Mouse (Mus musculus): ENCODE data around the gene Tubd1. TPM values are rescaled to one million over a fixed set of nuclear protein-coding genes. Genes with fewer than 3 reads are reported as not detected.

The Tubd1 gene
- total RNA-seq, 2 experiments from 2014 or later: 6.1 to 7.4 TPM

DNA sequence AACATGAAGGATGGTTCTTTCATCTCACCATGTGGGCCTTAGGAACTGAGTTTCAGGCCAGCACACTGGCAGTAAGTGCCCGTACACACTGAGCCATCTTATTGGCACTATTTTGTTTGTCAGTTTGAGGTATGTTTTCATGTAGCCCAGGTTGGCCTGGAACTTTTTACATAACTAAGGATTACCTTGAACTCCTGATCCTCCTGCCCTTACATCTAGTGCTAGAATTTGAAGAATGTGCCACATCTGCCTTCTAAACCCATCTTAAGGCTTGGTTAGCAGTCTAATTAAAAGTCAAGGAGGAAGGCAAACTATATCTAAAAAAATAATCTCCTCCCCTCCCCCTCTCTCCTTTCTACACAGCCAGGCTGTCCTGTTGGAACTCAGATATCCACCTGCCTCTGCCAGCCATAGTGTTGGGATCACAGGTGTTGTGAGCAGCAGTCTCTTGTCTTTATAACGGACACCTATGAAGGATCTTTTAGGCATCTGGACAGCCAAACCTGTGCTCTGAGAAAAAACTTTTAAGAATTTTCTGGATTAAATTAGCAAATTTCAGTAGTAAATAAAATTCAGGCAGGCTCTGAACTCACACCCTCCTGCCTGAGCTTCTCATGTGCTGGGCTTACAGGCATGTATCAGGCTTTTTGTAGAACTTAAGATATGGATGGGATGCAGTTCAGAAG is 47.3 kb downstream of the Tubd1 start:
- DNase-seq (ENCODE audit: extremely low spot score in 1 of 2, low spot score in 2 of 2): no peak
- intact Hi-C loops (cut with DNase I): no loop called here

GRCm38 (mm10) chr11:86592993-86593392 is 48.2 kb downstream of the Tubd1 start:
- DNase-seq (ENCODE audit: extremely low spot score in 1 of 2, low spot score in 2 of 2): no peak
- intact Hi-C loops (cut with DNase I): no loop called here

DNA sequence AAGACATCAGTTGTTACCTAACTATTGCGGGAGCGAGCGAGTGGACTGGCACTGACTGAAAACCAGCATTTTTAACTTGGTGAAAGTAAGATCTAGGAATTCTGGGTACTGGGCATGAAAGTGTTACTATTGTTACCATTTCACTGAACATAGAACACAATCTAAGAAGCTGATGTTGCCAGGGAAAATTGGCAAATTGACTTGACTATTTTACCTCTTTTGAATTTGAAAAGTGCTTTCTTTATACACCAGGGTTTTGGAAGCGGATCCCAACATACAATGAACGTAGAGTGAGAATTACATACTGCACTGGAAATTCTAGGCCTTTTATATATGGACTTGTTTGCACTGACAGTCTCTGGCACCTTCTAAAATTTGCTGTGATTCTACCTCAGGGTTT is 48.7 kb downstream of the Tubd1 start:
- intact Hi-C loops (cut with DNase I): no loop called here
- DNase-seq (ENCODE audit: extremely low spot score in 1 of 2, low spot score in 2 of 2): no peak

DNA sequence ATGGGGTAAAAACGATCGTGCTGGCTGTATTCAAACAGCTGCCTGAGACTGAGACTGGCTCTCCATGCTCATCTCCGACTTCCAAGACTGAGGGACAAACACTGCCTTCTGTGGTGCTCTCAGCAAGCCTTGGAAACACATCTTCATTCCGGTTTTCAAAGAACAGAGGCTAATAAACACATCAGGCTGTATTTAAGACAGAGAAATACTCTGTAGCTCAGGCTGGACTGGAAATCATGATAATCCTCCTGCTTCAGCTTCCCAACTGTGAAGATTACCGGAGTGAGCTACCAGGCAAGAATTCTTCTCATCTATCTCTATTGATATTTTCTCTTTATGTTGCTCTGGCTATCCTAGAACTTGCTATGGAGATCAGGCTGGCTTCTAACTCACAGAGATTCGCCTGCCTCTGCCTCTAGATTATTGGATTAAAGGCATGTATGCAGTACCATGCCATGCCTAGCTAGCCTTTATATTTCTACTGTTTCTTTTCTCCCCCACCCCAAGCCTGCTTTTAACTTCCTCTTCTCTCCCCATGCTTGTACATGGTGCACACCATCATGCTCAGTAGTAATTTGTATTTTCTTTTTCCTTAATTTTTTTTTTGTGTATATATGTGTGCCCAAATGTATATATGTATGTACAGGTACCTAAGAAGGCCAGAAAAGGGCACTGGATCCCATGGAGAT is 49.5 kb downstream of the Tubd1 start:
- intact Hi-C loops (cut with DNase I): no loop called here
- DNase-seq (ENCODE audit: extremely low spot score in 1 of 2, low spot score in 2 of 2): no peak

- DNase-seq (ENCODE audit: extremely low spot score in 1 of 2, low spot score in 2 of 2): no peak
- intact Hi-C loops (cut with DNase I): no loop called here
These were observed 50.6 kb downstream of the Tubd1 start for GRCm38 (mm10) chr11:86595366-86595765.

- intact Hi-C loops (cut with DNase I): no loop called here
- DNase-seq (ENCODE audit: extremely low spot score in 1 of 2, low spot score in 2 of 2): no peak
These were observed 51.6 kb downstream of the Tubd1 start for GRCm38 (mm10) chr11:86596187-86596960.

DNA sequence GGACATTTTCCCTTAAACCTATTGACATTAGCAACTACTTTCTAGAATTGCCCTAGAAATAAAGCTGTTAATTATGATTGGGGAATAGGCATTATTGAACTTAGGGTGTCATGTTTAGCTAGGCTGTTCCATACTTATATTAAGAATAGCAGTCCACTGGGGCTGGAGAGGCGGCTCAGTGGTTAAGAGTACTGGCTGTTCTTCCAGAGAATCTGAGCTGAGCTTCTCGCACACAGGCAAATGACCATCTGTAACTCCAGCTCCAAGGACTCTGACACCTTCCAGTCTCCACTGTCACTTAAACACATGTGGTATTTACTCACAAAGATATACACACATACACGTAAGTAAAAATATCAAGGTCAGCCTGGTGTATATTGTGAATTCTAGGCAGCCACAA is 52.2 kb downstream of the Tubd1 start:
- no peak for DNase-seq (ENCODE audit: extremely low spot score in 1 of 2, low spot score in 2 of 2)
- intact Hi-C loops (cut with DNase I): no loop called here

DNA sequence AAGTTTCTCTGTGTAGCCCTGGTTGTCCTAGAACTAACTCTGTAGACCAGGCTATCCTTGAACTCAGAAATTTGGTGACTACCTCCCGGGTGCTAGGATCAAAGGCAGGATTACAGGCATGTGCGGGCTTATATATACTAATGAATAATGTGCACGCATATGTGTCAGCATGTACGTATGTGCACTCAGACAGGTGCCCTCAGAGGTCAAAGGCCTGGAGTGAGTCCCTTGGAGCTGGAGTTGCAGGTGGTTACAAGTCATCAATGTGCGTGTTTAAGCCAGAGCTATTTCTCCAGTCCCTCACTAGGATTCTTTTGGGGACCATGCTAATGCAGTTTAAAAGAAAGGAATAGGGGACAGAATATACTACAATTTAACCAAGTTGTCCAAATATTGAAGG is 53.4 kb downstream of the Tubd1 start:
- DNase-seq (ENCODE audit: extremely low spot score in 1 of 2, low spot score in 2 of 2): no peak
- intact Hi-C loops (cut with DNase I): no loop called here

DNA sequence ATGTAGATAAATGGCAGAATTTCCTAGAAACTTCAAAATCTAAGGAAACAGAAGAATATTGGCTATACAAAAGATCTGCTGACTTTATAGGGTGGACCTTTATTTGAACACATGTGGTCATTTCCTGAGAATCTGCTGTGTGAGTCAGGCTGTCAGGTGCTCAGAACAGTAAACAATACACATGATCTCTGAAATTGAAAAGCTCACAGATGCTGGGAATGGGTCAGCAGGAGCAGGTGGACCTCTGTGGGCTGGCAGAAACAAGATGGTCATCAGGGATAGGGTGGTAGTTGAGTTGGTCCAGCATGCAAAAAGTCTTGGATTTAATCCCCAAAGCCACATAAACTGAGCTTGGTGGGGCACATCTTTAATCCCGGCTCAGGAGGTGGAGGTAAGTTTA is 53.8 kb downstream of the Tubd1 start:
- DNase-seq (ENCODE audit: extremely low spot score in 1 of 2, low spot score in 2 of 2): no peak
- intact Hi-C loops (cut with DNase I): no loop called here

- intact Hi-C loops (cut with DNase I): no loop called here
- DNase-seq (ENCODE audit: extremely low spot score in 1 of 2, low spot score in 2 of 2): no peak
These were observed 54.8 kb downstream of the Tubd1 start for GRCm38 (mm10) chr11:86599378-86600208.

- intact Hi-C loops (cut with DNase I): no loop called here
- DNase-seq (ENCODE audit: extremely low spot score in 1 of 2, low spot score in 2 of 2): no peak
These were observed 55.4 kb downstream of the Tubd1 start for GRCm38 (mm10) chr11:86600209-86600557.

DNA sequence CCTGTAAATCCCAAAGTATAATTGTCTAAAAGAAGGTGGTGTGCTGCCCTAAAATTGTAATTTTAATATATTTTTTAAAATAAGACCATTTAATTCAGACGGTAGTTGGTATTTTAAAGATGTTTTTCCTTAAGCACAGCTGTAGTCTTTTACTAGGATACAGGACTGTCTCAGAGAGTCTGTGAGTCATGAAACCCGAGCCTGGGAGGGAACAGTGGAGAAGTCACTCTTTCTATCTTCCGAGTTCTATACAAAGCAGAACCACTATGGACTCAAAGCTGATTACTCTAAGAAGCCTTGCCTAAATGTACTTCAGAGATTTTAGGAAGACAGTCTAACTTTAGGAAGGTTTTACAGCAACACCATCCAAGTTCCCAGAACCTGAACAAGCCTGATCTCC is 57.3 kb downstream of the Tubd1 start:
- intact Hi-C loops (cut with DNase I): no loop called here
- no peak for DNase-seq (ENCODE audit: extremely low spot score in 1 of 2, low spot score in 2 of 2)

DNA sequence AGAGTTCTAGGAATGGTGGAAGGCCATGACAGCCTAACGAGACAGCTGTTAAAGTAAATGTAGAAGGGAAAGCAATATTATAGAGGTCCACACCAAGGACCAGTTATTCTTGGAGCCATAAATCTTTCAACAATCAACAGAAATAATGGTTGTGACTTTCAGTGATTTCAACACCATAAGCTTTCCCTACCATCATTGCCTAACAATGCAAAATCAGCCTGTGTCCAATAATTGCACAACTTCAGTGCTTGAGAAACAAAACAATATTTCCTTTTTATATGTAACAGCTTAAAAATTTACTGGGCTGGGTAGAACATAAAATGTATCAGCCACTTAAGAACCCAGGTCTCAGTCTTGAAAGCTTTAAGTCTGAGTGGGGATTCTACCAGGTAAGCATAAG is 58.9 kb downstream of the Tubd1 start:
- DNase-seq (ENCODE audit: extremely low spot score in 1 of 2, low spot score in 2 of 2): no peak
- intact Hi-C loops (cut with DNase I): no loop called here

DNA sequence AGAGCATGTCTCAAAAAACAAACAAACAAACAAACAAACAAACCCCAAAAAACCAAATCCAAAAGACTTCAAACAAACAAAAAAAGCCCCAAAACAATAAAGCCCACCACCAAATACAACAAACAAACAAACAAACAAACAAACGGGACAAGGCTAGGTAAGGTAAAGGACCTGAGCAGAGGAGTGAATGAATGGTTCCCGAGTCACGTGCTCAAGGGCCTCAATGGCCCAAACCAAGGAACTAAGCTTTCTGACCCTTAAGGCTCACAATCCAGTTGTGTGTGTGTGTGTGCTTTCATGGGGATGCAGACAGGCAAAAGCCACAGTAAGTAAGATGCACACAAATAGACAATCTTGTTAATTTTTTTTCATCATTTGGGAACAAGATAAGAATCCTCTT is 59.5 kb downstream of the Tubd1 start:
- no peak for DNase-seq (ENCODE audit: extremely low spot score in 1 of 2, low spot score in 2 of 2)
- intact Hi-C loops (cut with DNase I): no loop called here

DNA sequence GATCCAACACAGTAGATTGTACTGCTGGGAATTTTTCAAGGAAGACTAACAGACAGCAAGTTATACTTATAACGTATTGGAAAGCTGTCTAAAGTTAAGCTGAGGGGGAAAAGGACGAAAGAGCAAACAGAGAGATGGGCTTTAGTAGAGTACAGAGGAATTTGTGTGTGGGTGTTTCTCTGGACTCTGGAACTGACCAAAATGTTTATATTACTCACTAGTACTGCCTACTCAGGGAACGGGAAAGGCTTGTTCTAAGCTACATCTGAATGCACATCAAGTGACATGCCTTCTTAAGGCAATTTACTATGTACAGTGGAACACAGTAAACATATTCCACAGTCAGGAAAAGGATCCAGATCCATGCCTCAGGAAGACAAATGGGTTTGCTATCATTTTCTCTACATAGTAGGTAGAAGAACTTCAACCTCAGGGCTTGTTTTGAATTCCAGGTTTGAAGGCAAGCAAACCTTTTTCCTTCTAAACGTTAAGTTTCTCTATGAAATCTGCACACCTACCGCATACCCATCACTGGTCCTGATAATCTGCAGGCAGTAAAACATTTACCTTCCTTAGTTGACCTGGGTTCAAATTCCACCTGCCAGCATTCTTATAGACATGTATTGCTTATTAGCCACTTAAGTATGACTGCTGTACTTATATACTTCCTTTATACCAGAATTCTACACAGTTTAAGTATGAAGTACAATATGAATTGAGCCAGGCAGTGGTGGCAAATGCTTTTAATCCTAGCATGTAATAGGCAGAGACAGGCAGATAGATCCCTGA is 60.1 kb downstream of the Tubd1 start:
- intact Hi-C loops (cut with DNase I): no loop called here
- no peak for DNase-seq (ENCODE audit: extremely low spot score in 1 of 2, low spot score in 2 of 2)

DNA sequence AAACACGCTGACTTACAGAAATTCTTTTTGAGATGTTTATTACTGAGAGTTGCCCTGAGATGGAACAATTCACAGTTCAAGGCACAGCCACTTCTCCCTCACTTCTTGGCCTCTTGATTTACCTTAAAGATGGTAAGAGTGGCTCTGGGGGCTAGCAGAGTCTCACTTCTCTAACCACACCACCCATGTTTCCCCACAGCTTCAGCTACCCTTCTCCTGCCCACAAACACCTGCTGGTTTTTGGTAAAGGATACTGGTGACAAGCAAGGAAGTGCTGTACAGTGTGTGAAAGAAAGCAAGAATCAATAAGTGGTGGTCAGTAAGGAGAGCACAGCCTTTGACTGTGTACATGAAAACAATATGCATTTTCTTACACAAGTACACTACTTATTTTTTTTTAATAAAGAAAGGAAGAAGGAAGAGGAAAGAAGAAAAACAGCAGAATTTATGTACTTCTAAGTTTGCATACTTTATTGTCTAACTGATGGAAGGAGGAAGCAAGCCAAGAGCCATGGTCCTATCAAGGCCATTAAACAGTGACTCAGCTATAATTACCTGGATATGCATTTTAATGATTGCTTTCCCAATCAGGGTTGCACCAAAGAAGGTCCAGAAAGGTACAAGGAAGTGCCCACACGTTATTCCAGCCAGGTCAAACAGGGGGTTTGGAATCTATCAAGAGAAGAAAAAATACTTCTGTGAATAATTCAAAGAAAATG is 62.0 kb downstream of the Tubd1 start:
- DNase-seq (ENCODE audit: extremely low spot score in 1 of 2, low spot score in 2 of 2): no peak
- intact Hi-C loops (cut with DNase I): no loop called here

- intact Hi-C loops (cut with DNase I): no loop called here
- no peak for DNase-seq (ENCODE audit: extremely low spot score in 1 of 2, low spot score in 2 of 2)
These were observed 63.1 kb downstream of the Tubd1 start for GRCm38 (mm10) chr11:86607808-86608350.

- intact Hi-C loops (cut with DNase I): no loop called here
- DNase-seq (ENCODE audit: extremely low spot score in 1 of 2, low spot score in 2 of 2): no peak
These were observed 65.4 kb downstream of the Tubd1 start for GRCm38 (mm10) chr11:86610239-86610638.
